Mouse (Mus musculus) brain, embryonic 14.5 days (tissue): ENCODE results near the gene Gsta2.

Experiments used
- CTCF ChIP-seq: fragments of 200-500 bp; IDR thresholded peaks from 2 replicates; pipeline ENCODE4 v1.5.1; 2012; ENCODE audit warnings: inconsistent platforms, mild to moderate bottlenecking, moderate library complexity, borderline replicate concordance; ENCODE audit not compliant: insufficient read depth, insufficient read length; ENCODE audit errors: extremely low read depth
- POLR2A ChIP-seq: fragments of 200-500 bp; IDR thresholded peaks from 2 replicates; pipeline ENCODE4 v1.6.1; 2012; ENCODE audit warnings: mild to moderate bottlenecking, inconsistent platforms, borderline replicate concordance; ENCODE audit not compliant: poor library complexity, insufficient read depth, insufficient read length, severe bottlenecking; ENCODE audit errors: extremely low read depth

GRCm38 (mm10) chr9:78314696-78315095 lies 40.9 kb downstream of the Gsta2 start, which contains the start of gene Omt2a:
- TF ChIP-seq CTCF (no peak), POLR2A (no peak)
